In genomic region chr4:140835682-140836081, GRCm38 (mm10) we compare ENCODE assay signal across 10 mouse cellular contexts. TPM values are rescaled to one million over a fixed set of nuclear protein-coding genes. Genes with fewer than 3 reads are reported as not detected.
A peak's percentile ranks its signal among the peaks of the same experiment; 100 is the strongest.
DNase-seq lines count a peak whose midpoint lies in the region; ATAC-seq and TF ChIP-seq lines count a peak whose summit lies in the region.
"Had no signal": no experiment of that assay in that cellular context is flagged by ENCODE, and none has a peak within 500 bp of the region (broad histone marks: within the 10 kb centered on the region; RNA-seq: fewer than 3 reads in every experiment).

No protein-coding gene starts in this region.

- H3K9me3 ChIP-seq in forebrain, embryonic 14.5 days (replicated peaks; ENCODE audit: control insufficient read depth, low read length), result no peaks in the 10 kb centered on the region
- no peaks in the 10 kb centered on the region for H3K9me3 ChIP-seq in limb, embryonic 13.5 days
- H3K9me3 ChIP-seq in midbrain, postnatal 0 days (ENCODE audit: low read length), result no peaks in the 10 kb centered on the region

- H3K4me1 ChIP-seq in forebrain, embryonic 14.5 days (ENCODE audit: control insufficient read depth, insufficient read depth, low read length), result peaks cover 7% of the 10 kb centered on the region; the same call in 1 of the 2 replicates
- H3K4me1 ChIP-seq in limb, embryonic 13.5 days, result peaks cover 22% of the 10 kb centered on the region
- H3K4me1 ChIP-seq in midbrain, postnatal 0 days (ENCODE audit: insufficient read depth, low read length), result peaks cover 6% of the 10 kb centered on the region; the same call in 1 of the 2 replicates

- H3K9ac ChIP-seq in forebrain, embryonic 14.5 days (ENCODE audit: low read length), result no peak overlapping the region
- no peak overlapping the region for H3K9ac ChIP-seq in limb, embryonic 13.5 days
- H3K9ac ChIP-seq in midbrain, postnatal 0 days (replicated peaks; ENCODE audit: low read length, poor library complexity, severe bottlenecking), result no peak overlapping the region

- H3K27ac ChIP-seq in forebrain, embryonic 14.5 days (ENCODE audit: low read depth, low read length), result no peak overlapping the region
- no peak overlapping the region for H3K27ac ChIP-seq in limb, embryonic 13.5 days
- no peak overlapping the region for H3K27ac ChIP-seq in midbrain, postnatal 0 days (ENCODE audit: low read depth, low read length)
- no peak overlapping the region for H3K27ac ChIP-seq in layer of hippocampus, adult 2 months
- H3K27ac ChIP-seq: macrophage had no signal

- peak; percentile 47 for DNase-seq in gastrocnemius, postnatal 14 days
- DNase-seq in gastrocnemius, postnatal 4 days (ENCODE audit: low spot score in 2 of 2), result no peak
- peak; percentile 64 for DNase-seq in WW6 (ENCODE audit: low read depth, low spot score)
- peak; percentile 77 for DNase-seq in forebrain, embryonic 14.5 days (ENCODE audit: low spot score)
- peak; percentile 49 for DNase-seq in midbrain, postnatal 0 days (ENCODE audit: low spot score)
- DNase-seq in right cerebral cortex, postnatal 25 days, result no peak
- DNase-seq in layer of hippocampus, adult 2 months (ENCODE audit: low spot score in 2 of 2), result no peak

- no peak for TF ChIP-seq CTCF in midbrain, postnatal 0 days (IDR thresholded peaks at IDR 0.05)
- no peak for TF ChIP-seq CTCF in layer of hippocampus, adult 2 months (conservative IDR thresholded peaks at IDR 0.05)

- no peaks in the 10 kb centered on the region for H3K36me3 ChIP-seq in forebrain, embryonic 14.5 days (ENCODE audit: control insufficient read depth, insufficient read depth, low read length)
- no peaks in the 10 kb centered on the region for H3K36me3 ChIP-seq in limb, embryonic 13.5 days
- no peaks in the 10 kb centered on the region for H3K36me3 ChIP-seq in midbrain, postnatal 0 days (ENCODE audit: insufficient read depth, low read length)

- no peaks in the 10 kb centered on the region for H3K27me3 ChIP-seq in forebrain, embryonic 14.5 days (replicated peaks; ENCODE audit: control insufficient read depth, insufficient read depth, low read length)
- no peaks in the 10 kb centered on the region; the same call in 1 of the 2 replicates for H3K27me3 ChIP-seq in limb, embryonic 13.5 days
- no peaks in the 10 kb centered on the region for H3K27me3 ChIP-seq in midbrain, postnatal 0 days (ENCODE audit: insufficient read depth, low read length)

- 1% methylated on average over 10 of the region's 10 CpGs for WGBS in forebrain, embryonic 14.5 days
- WGBS in limb, embryonic 13.5 days, result 3% methylated on average over 10 of the region's 10 CpGs
- 9% methylated on average over 10 of the region's 10 CpGs for WGBS in midbrain, postnatal 0 days

- ATAC-seq in forebrain, embryonic 14.5 days, result peak; percentile 72
- ATAC-seq in limb, embryonic 13.5 days (ENCODE audit: low FRiP score, low read depth), result peak; percentile 16; the same call in 1 of the 2 replicates
- ATAC-seq in midbrain, postnatal 0 days (ENCODE audit: low FRiP score), result peak; percentile 24; the same call in 1 of the 2 replicates

- H3K4me2 ChIP-seq in forebrain, embryonic 14.5 days (ENCODE audit: low read length), result no peak overlapping the region
- peak overlapping the region; percentile 29; the same call in 1 of the 2 replicates for H3K4me2 ChIP-seq in limb, embryonic 13.5 days (replicated peaks)
- peak overlapping the region; percentile 6; the same call in 1 of the 2 replicates for H3K4me2 ChIP-seq in midbrain, postnatal 0 days (ENCODE audit: low read depth, low read length, poor library complexity, severe bottlenecking)

- no peak overlapping the region for H3K4me3 ChIP-seq in forebrain, embryonic 14.5 days (ENCODE audit: low read depth, low read length)
- H3K4me3 ChIP-seq in limb, embryonic 13.5 days, result no peak overlapping the region
- no peak overlapping the region for H3K4me3 ChIP-seq in midbrain, postnatal 0 days (ENCODE audit: low read depth, low read length)
- H3K4me3 ChIP-seq in layer of hippocampus, adult 2 months, result no peak overlapping the region

- intact Hi-C loops in gastrocnemius, postnatal 14 days (cut with DNase I; ENCODE audit: low total_unique reads), result no loop called here

RNA-seq across cellular contexts. Expression of gene Padi1, which starts 9.9 kb away (rescaled TPM):
- total RNA-seq in gastrocnemius, postnatal 14 days (2021), result under 1 TPM; 0.07 to 0.08 TPM
- total RNA-seq in gastrocnemius, postnatal 4 days (2021), result not detected
- polyA plus RNA-seq in forebrain, embryonic 14.5 days (2014; fragmentation: Nextera tagmentation; extraction: Ambion mirVana), result 0.05 TPM in 1 of 2 replicates, not detected in the other
- polyA plus RNA-seq in limb, embryonic 13.5 days (2015; fragmentation: Nextera tagmentation; extraction: Ambion mirVana), result 0.20 and 0.25 TPM in 2 replicates
- total RNA-seq in midbrain, postnatal 0 days (2014; rRNA removed), result 0.14 and 0.16 TPM in 2 replicates
- polyA plus RNA-seq in midbrain, postnatal 0 days (2015; fragmentation: Nextera tagmentation; extraction: Ambion mirVana), result 0.06 TPM in 1 of 2 replicates, not detected in the other
- total RNA-seq in layer of hippocampus, adult 2 months (2021), result not detected
- polyA plus RNA-seq: macrophage had no signal

RNA-seq across cellular contexts. Expression of gene Padi3, which starts 25.2 kb away (rescaled TPM):
- total RNA-seq in gastrocnemius, postnatal 14 days (2021), result 1 to 10 TPM; 1.3 to 1.9 TPM
- under 1 TPM; 0.15 to 0.18 TPM for total RNA-seq in gastrocnemius, postnatal 4 days (2021)
- not detected in 2 replicates for polyA plus RNA-seq in forebrain, embryonic 14.5 days (2014; fragmentation: Nextera tagmentation; extraction: Ambion mirVana)
- 0.26 and 0.28 TPM in 2 replicates for polyA plus RNA-seq in limb, embryonic 13.5 days (2015; fragmentation: Nextera tagmentation; extraction: Ambion mirVana)
- total RNA-seq in midbrain, postnatal 0 days (2014; rRNA removed), result 0.14 TPM in 1 of 2 replicates, not detected in the other
- polyA plus RNA-seq in midbrain, postnatal 0 days (2015; fragmentation: Nextera tagmentation; extraction: Ambion mirVana), result not detected in 2 replicates
- total RNA-seq in layer of hippocampus, adult 2 months (2021), result not detected
- polyA plus RNA-seq: cortical plate, adult 2 months had no signal

Comparison
In these comparisons a context has a peak if more than half of its experiments do, and no peak if none do; other contexts are left out.
1. DNase-seq: peak in gastrocnemius, postnatal 14 days (single experiment), WW6 (single experiment), forebrain, embryonic 14.5 days (single experiment) and midbrain, postnatal 0 days (single experiment); none in gastrocnemius, postnatal 4 days (0 of 2), right cerebral cortex, postnatal 25 days (single experiment) and layer of hippocampus, adult 2 months (0 of 2).
2. ATAC-seq: peak in every context shown above with its lines; median percentile 72 in forebrain, embryonic 14.5 days; 24 in midbrain, postnatal 0 days; 16 in limb, embryonic 13.5 days.